21 mouse cellular contexts compared by ENCODE assay signal in genomic region chr3:100716241-100716640, GRCm38 (mm10). TPM values are rescaled to one million over a fixed set of nuclear protein-coding genes. Genes with fewer than 3 reads are reported as not detected.
DNase-seq lines count a peak whose midpoint lies in the region; ATAC-seq and TF ChIP-seq lines count a peak whose summit lies in the region.
"Had no signal": no experiment of that assay in that cellular context is flagged by ENCODE, and none has a peak within 500 bp of the region (broad histone marks: within the 10 kb centered on the region; RNA-seq: fewer than 3 reads in every experiment).

No protein-coding gene starts in this region.

- no peak for TF ChIP-seq POLR2A in lung, adult 2 months (IDR thresholded peaks at IDR 0.05; ENCODE audit: borderline replicate concordance, extremely low read depth, low read depth, low read length)

- no peak overlapping the region for H3K9ac ChIP-seq in heart, embryonic 13.5 days
- H3K9ac ChIP-seq in lung, postnatal 0 days (replicated peaks; ENCODE audit: low read depth) = no peak overlapping the region
- H3K9ac ChIP-seq: forebrain, embryonic 15.5 days; liver, embryonic 14.5 days; midbrain, embryonic 15.5 days had no signal

- H3K36me3 ChIP-seq in heart, embryonic 13.5 days = no peaks in the 10 kb centered on the region
- H3K36me3 ChIP-seq in lung, postnatal 0 days (ENCODE audit: insufficient read depth, low read length) = no peaks in the 10 kb centered on the region
- H3K36me3 ChIP-seq: forebrain, embryonic 15.5 days; hindbrain, embryonic 10.5 days; midbrain, embryonic 15.5 days had no signal

- TF ChIP-seq CTCF in lung, postnatal 0 days (IDR thresholded peaks at IDR 0.05) = no peak
- TF ChIP-seq CTCF in lung, adult 2 months (IDR thresholded peaks at IDR 0.05; ENCODE audit: insufficient read depth, low read length) = no peak

- no peak overlapping the region for H3K4me3 ChIP-seq in heart, embryonic 13.5 days
- H3K4me3 ChIP-seq in lung, postnatal 0 days (ENCODE audit: low read depth, low read length) = no peak overlapping the region
- H3K4me3 ChIP-seq in lung, adult 2 months (replicated peaks; ENCODE audit: extremely low read depth, low read depth, low read length) = no peak overlapping the region
- H3K4me3 ChIP-seq: erythroblast, embryonic 14.5 days; forebrain, embryonic 15.5 days; hindbrain, embryonic 10.5 days; midbrain, embryonic 15.5 days; myocyte had no signal

- no peak for ATAC-seq in heart, embryonic 13.5 days (ENCODE audit: extremely low read depth, insufficient number of reproducible peaks, low FRiP score, low TSS enrichment)
- no peak for ATAC-seq in lung, postnatal 0 days
- ATAC-seq in erythroid progenitor cell, adult 5-6 weeks (replicated peaks; ENCODE audit: low FRiP score, poor library complexity, severe bottlenecking) = no peak
- ATAC-seq: forebrain, embryonic 15.5 days; hindbrain, postnatal 0 days; midbrain, embryonic 15.5 days had no signal

- peak overlapping the region; percentile 11; the same call in 1 of the 2 replicates for H3K4me2 ChIP-seq in heart, embryonic 13.5 days
- H3K4me2 ChIP-seq in lung, postnatal 0 days (replicated peaks; ENCODE audit: low read depth, low read length) = no peak overlapping the region
- H3K4me2 ChIP-seq: forebrain, embryonic 15.5 days; midbrain, embryonic 15.5 days had no signal

- DNase-seq in heart, adult 18-20 months = no peak
- peak; percentile 27 for DNase-seq in lung, postnatal 0 days (ENCODE audit: low spot score)
- DNase-seq in lung, adult 2 months = no peak
- peak; percentile 25 for DNase-seq in ZHBTc4 (ENCODE audit: low read depth, low spot score)
- no peak for DNase-seq in layer of hippocampus, postnatal 14 days (ENCODE audit: low spot score in 2 of 2)
- DNase-seq: cerebellum, adult 2 months; cerebellum, postnatal 36 days; gastrocnemius, postnatal 25 days; kidney, adult 18-20 months; lung, postnatal 10 days; thymus, adult 2 months had no signal

- H3K27ac ChIP-seq in heart, embryonic 13.5 days (replicated peaks) = peak overlapping the region; percentile 74
- H3K27ac ChIP-seq in lung, postnatal 0 days (ENCODE audit: low read length) = no peak overlapping the region
- H3K27ac ChIP-seq: forebrain, embryonic 15.5 days; hindbrain, embryonic 10.5 days; hindbrain, postnatal 0 days; kidney, postnatal 0 days; liver, embryonic 14.5 days; midbrain, embryonic 15.5 days had no signal

- H3K9me3 ChIP-seq in heart, embryonic 13.5 days = no peaks in the 10 kb centered on the region
- no peaks in the 10 kb centered on the region for H3K9me3 ChIP-seq in lung, postnatal 0 days (ENCODE audit: low read length)
- H3K9me3 ChIP-seq: forebrain, embryonic 15.5 days; hindbrain, embryonic 10.5 days; midbrain, embryonic 15.5 days had no signal

- WGBS in heart, embryonic 13.5 days = 33% methylated on average over 7 of the region's 7 CpGs
- 33% methylated on average over 7 of the region's 7 CpGs for WGBS in lung, postnatal 0 days
- WGBS in lung, adult 2 months = 43% methylated on average over 7 of the region's 7 CpGs

- H3K4me1 ChIP-seq in heart, embryonic 13.5 days = peaks cover 69% of the 10 kb centered on the region
- H3K4me1 ChIP-seq in lung, postnatal 0 days (ENCODE audit: insufficient read depth, low read depth, low read length) = no peaks in the 10 kb centered on the region
- H3K4me1 ChIP-seq in lung, adult 2 months (ENCODE audit: control insufficient read depth, insufficient read depth, low read length) = no peaks in the 10 kb centered on the region
- H3K4me1 ChIP-seq: forebrain, embryonic 15.5 days; midbrain, embryonic 15.5 days had no signal

- no peaks in the 10 kb centered on the region for H3K27me3 ChIP-seq in heart, embryonic 13.5 days (replicated peaks)
- no peaks in the 10 kb centered on the region for H3K27me3 ChIP-seq in lung, postnatal 0 days (replicated peaks; ENCODE audit: insufficient read depth, low read length)
- H3K27me3 ChIP-seq: forebrain, embryonic 15.5 days; midbrain, embryonic 15.5 days had no signal

- no peak for TF ChIP-seq EP300 in lung, postnatal 0 days (IDR thresholded peaks at IDR 0.05)

RNA-seq across cellular contexts. Expression of gene Man1a2, which starts 30.9 kb away (rescaled TPM):
- polyA plus RNA-seq in heart, embryonic 13.5 days (2015; fragmentation: Nextera tagmentation; extraction: Ambion mirVana) = 46.7 and 54.2 TPM in 2 replicates
- total RNA-seq in heart, adult 18-20 months (2021) = 10 to 100 TPM; 44.9 to 45.8 TPM
- polyA plus RNA-seq in lung, postnatal 0 days (2015; fragmentation: Nextera tagmentation; extraction: Ambion mirVana) = 74.3 and 74.4 TPM in 2 replicates
- 11.2 and 22.4 TPM in 2 replicates for polyA plus RNA-seq in lung, adult 2 months (2012; rRNA removed)
- 14.8 and 62.5 TPM in 2 replicates for total RNA-seq in erythroid progenitor cell, adult 5-6 weeks (2015; ENCODE audit: low replicate concordance)
- 49.2 and 52.1 TPM in 2 replicates for total RNA-seq in erythroid progenitor cell, adult 5-6 weeks (2017; ENCODE audit: low replicate concordance)
- 100 to 1,000 TPM; 124 to 128 TPM for total RNA-seq in layer of hippocampus, postnatal 14 days (2021)

Comparison
In these comparisons a context has a peak if more than half of its experiments do, and no peak if none do; other contexts are left out.
1. DNase-seq: peak in lung, postnatal 0 days (single experiment) and ZHBTc4 (single experiment); none in heart, adult 18-20 months (0 of 2), lung, adult 2 months (single experiment) and layer of hippocampus, postnatal 14 days (0 of 2).